Mouse (Mus musculus) forebrain, postnatal 0 days (tissue): ENCODE measurements around the gene Mrm1. TPM values are rescaled to one million over a fixed set of nuclear protein-coding genes. Genes with fewer than 3 reads are reported as not detected.

Experiments used
- ATAC-seq: fragments of 200-750 bp; cut with Nextera tagmentation; 2 replicates; pipeline ENCODE4 v1.8.0; 2017; ENCODE audit warnings: mild to moderate bottlenecking, moderate library complexity
- DNase-seq: peaks from one replicate; pipeline ENCODE4 v3.0.0-alpha.2; 2015
- H3K27ac ChIP-seq: fragments of 300-500 bp; sonication (generic); 2 replicates; pipeline ENCODE4 v1.5.1; 2014; ENCODE audit warnings: low read depth, mild to moderate bottlenecking, antibody characterized with exemption, low read length, moderate library complexity, mixed read lengths
- H3K27me3 ChIP-seq: fragments of 300-500 bp; sonication (generic); 2 replicates; pipeline ENCODE4 v1.6.1; 2014; ENCODE audit warnings: mild to moderate bottlenecking, low read length, mixed read lengths; ENCODE audit not compliant: insufficient read depth
- H3K36me3 ChIP-seq: fragments of 300-500 bp; sonication (generic); 2 replicates; pipeline ENCODE4 v1.6.1; 2014; ENCODE audit warnings: mild to moderate bottlenecking, moderate library complexity; ENCODE audit not compliant: insufficient read depth
- H3K4me1 ChIP-seq: fragments of 300-500 bp; sonication (generic); 2 replicates; pipeline ENCODE4 v1.6.1; 2014; ENCODE audit warnings: antibody characterized with exemption; ENCODE audit not compliant: insufficient read depth
- H3K4me2 ChIP-seq: fragments of 300-500 bp; sonication (generic); 2 replicates; pipeline ENCODE4 v1.6.1; 2014; ENCODE audit warnings: low read depth, mild to moderate bottlenecking, moderate library complexity
- H3K4me3 ChIP-seq: fragments of 300-500 bp; sonication (generic); 2 replicates; pipeline ENCODE4 v1.5.1; 2014; ENCODE audit warnings: low read depth, low read length, mixed read lengths
- H3K9ac ChIP-seq: fragments of 300-500 bp; sonication (generic); 2 replicates; pipeline ENCODE4 v1.6.1; 2014; ENCODE audit warnings: mild to moderate bottlenecking
- H3K9me3 ChIP-seq: fragments of 300-500 bp; sonication (generic); 2 replicates; pipeline ENCODE4 v1.6.1; 2016; ENCODE audit warnings: low read length
- CTCF ChIP-seq: sonication (generic); IDR thresholded peaks from 2 replicates; pipeline ENCODE4 v1.5.1; 2016; ENCODE audit warnings: antibody characterized with exemption, control low read depth, low read depth
- WGBS: fragments of 180-500 bp; shearing (Covaris S2); extraction: QIAGEN DNeasy Blood & Tissue Kit; methylation state at CpG from one replicate; pipeline ENCODE4 v1.1.7; 2014; 5-methylcytosine and 5-hydroxymethylcytosine counted together
- polyA plus RNA-seq: library from polyadenylated mRNA; unstranded; fragments of >200 nt; fragmentation: Nextera tagmentation; extraction: Ambion mirVana; gene quantifications from 2 replicates; pipeline ENCODE4 v1.2.1, GENCODE M21; 2015
- total RNA-seq: library from RNA; depleted of rRNA; stranded (reverse); fragments of >200 nt; gene quantifications from 2 replicates; pipeline ENCODE4 v1.2.3, GENCODE M21; 2014; rRNA removed

Gene Mrm1
- total and polyA plus RNA-seq, 2 experiments from 2014 or later = 12.8 to 14.6 TPM

GRCm38 (mm10) chr11:84764116-84764515, 55.2 kb downstream of the Mrm1 start:
- Histone ChIP-seq H3K9ac (no peak overlapping the region), H3K27ac (no peak overlapping the region), H3K4me2 (no peak overlapping the region), H3K4me3 (no peak overlapping the region), H3K36me3 (no peaks in the 10 kb centered on the region), H3K27me3 (peaks cover 28% of the 10 kb centered on the region), H3K4me1 (peaks cover 6% of the 10 kb centered on the region; the same call in 1 of the 2 replicates), H3K9me3 (no peaks in the 10 kb centered on the region)
- DNase-seq (no peak), ATAC-seq (no peak)
- no peak for TF ChIP-seq CTCF
- WGBS = 24% methylated on average over 8 of the region's 8 CpGs

Other genes starting within 250 kb of the Mrm1 start
- gene Dhrs11, start 9.5 kb upstream of the Mrm1 start, total RNA-seq = 4.8 and 8.3 TPM in 2 replicates
- 7.8 TPM in 2 replicates for gene Dhrs11, start 9.5 kb upstream of the Mrm1 start, polyA plus RNA-seq
- 58.4 and 70.8 TPM in 2 replicates for gene Ggnbp2, start 51.3 kb upstream of the Mrm1 start, total RNA-seq
- gene Ggnbp2, start 51.3 kb upstream of the Mrm1 start, polyA plus RNA-seq = 47.6 and 68.2 TPM in 2 replicates
- gene Myo19, start 60.6 kb upstream of the Mrm1 start, total RNA-seq = 7.5 TPM in 2 replicates
- gene Myo19, start 60.6 kb upstream of the Mrm1 start, polyA plus RNA-seq = 3.0 and 3.6 TPM in 2 replicates
- 2.8 and 3.3 TPM in 2 replicates for gene Pigw, start 60.8 kb upstream of the Mrm1 start, total RNA-seq
- gene Pigw, start 60.8 kb upstream of the Mrm1 start, polyA plus RNA-seq = 1.3 and 2.3 TPM in 2 replicates
- gene Znhit3, start 96.9 kb upstream of the Mrm1 start, total RNA-seq = 40.0 and 50.7 TPM in 2 replicates
- gene Znhit3, start 96.9 kb upstream of the Mrm1 start, polyA plus RNA-seq = 83.9 and 96.1 TPM in 2 replicates
- gene Car4, start 138.3 kb upstream of the Mrm1 start, total RNA-seq = 1.2 and 4.2 TPM in 2 replicates
- gene Car4, start 138.3 kb upstream of the Mrm1 start, polyA plus RNA-seq = 10.6 and 12.8 TPM in 2 replicates